Mouse (Mus musculus): ENCODE measurements around the gene Vamp4.

The Vamp4 gene

GRCm38 (mm10) chr1:162570260-162570748 lies at the start of gene Vamp4:
Gene Vamp4, plus strand, starts transcription at chr1:162570515.
- in situ Hi-C loops (cut with MboI): loop anchor here (25.0 kb wide), 1 partner anchor 1367 kb away; the partner anchor contains the start of gene Scyl3

GRCm38 (mm10) chr1:162529651-162530050 lies 40.7 kb upstream of the Vamp4 start:
- in situ Hi-C loops (cut with MboI): no loop called here

GRCm38 (mm10) chr1:162530666-162531065 lies 39.6 kb upstream of the Vamp4 start:
- in situ Hi-C loops (cut with MboI): no loop called here

GRCm38 (mm10) chr1:162531584-162531983 lies 38.7 kb upstream of the Vamp4 start:
- in situ Hi-C loops (cut with MboI): no loop called here

- in situ Hi-C loops (cut with MboI): no loop called here
Observed at GRCm38 (mm10) chr1:162532330-162532729, 38.0 kb upstream of the Vamp4 start.

- in situ Hi-C loops (cut with MboI): no loop called here
Observed at GRCm38 (mm10) chr1:162533766-162534560, 36.4 kb upstream of the Vamp4 start.

GRCm38 (mm10) chr1:162543231-162543630 lies 27.1 kb upstream of the Vamp4 start:
- in situ Hi-C loops (cut with MboI): no loop called here

GRCm38 (mm10) chr1:162547607-162548006 lies 22.7 kb upstream of the Vamp4 start:
- in situ Hi-C loops (cut with MboI): no loop called here

- in situ Hi-C loops (cut with MboI): no loop called here
Observed at GRCm38 (mm10) chr1:162548016-162548916, 22.0 kb upstream of the Vamp4 start, which contains the start of gene Mettl13. Gene Mettl13, minus strand, starts transcription at chr1:162548551.

GRCm38 (mm10) chr1:162548917-162549613 lies 21.2 kb upstream of the Vamp4 start:
- in situ Hi-C loops (cut with MboI): no loop called here

GRCm38 (mm10) chr1:162549615-162550283 lies 20.6 kb upstream of the Vamp4 start:
- in situ Hi-C loops (cut with MboI): loop anchor here (25.0 kb wide), 1 partner anchor 1388 kb away; the partner anchor contains the start of gene Scyl3

GRCm38 (mm10) chr1:162552956-162553355 lies 17.4 kb upstream of the Vamp4 start:
- in situ Hi-C loops (cut with MboI): loop anchor here (25.0 kb wide), 1 partner anchor 1384 kb away; the partner anchor contains the start of gene Scyl3

- in situ Hi-C loops (cut with MboI): loop anchor here (25.0 kb wide), 1 partner anchor 1383 kb away; the partner anchor contains the start of gene Scyl3
Observed at GRCm38 (mm10) chr1:162554193-162554592, 16.1 kb upstream of the Vamp4 start.

- in situ Hi-C loops (cut with MboI): loop anchor here (25.0 kb wide), 1 partner anchor 1374 kb away; the partner anchor contains the start of gene Scyl3
Observed at GRCm38 (mm10) chr1:162563236-162563635, 7.1 kb upstream of the Vamp4 start.

- in situ Hi-C loops (cut with MboI): loop anchor here (25.0 kb wide), 1 partner anchor 1372 kb away; the partner anchor contains the start of gene Scyl3
Observed at GRCm38 (mm10) chr1:162564992-162565391, 5.3 kb upstream of the Vamp4 start.

GRCm38 (mm10) chr1:162567351-162567750 lies 3.0 kb upstream of the Vamp4 start:
- in situ Hi-C loops (cut with MboI): loop anchor here (25.0 kb wide), 1 partner anchor 1370 kb away; the partner anchor contains the start of gene Scyl3

- in situ Hi-C loops (cut with MboI): loop anchor here (25.0 kb wide), 1 partner anchor 1366 kb away; the partner anchor contains the start of gene Scyl3
Observed at GRCm38 (mm10) chr1:162570931-162571601, 751 bp downstream of the Vamp4 start.

- in situ Hi-C loops (cut with MboI): no loop called here
Observed at GRCm38 (mm10) chr1:162575098-162575497, 4.8 kb downstream of the Vamp4 start.

GRCm38 (mm10) chr1:162582884-162583283 lies 12.6 kb downstream of the Vamp4 start:
- in situ Hi-C loops (cut with MboI): no loop called here

- in situ Hi-C loops (cut with MboI): no loop called here
Observed at GRCm38 (mm10) chr1:162586282-162586681, 16.0 kb downstream of the Vamp4 start.

Measured in mature B cell (primary cell).